Mouse (Mus musculus): ENCODE results near the gene Prlh. TPM values are rescaled to one million over a fixed set of nuclear protein-coding genes. Genes with fewer than 3 reads are reported as not detected.

Gene Prlh
- total RNA-seq, 2 experiments from 2014 or later: not detected

- DNase-seq: peak; percentile 40 to 70
These were observed 3.6 kb downstream of the Prlh start for GRCm38 (mm10) chr1:90956245-90957096.

- DNase-seq: no peak
These were observed 9.6 kb downstream of the Prlh start for GRCm38 (mm10) chr1:90962526-90962925.

- DNase-seq: no peak
These were observed 10.1 kb downstream of the Prlh start for GRCm38 (mm10) chr1:90962994-90963393.

GRCm38 (mm10) chr1:90967583-90967982, 14.7 kb downstream of the Prlh start:
- no peak for DNase-seq

GRCm38 (mm10) chr1:90968649-90969048, 15.7 kb downstream of the Prlh start:
- no peak for DNase-seq

- no peak for DNase-seq
These were observed 16.5 kb downstream of the Prlh start, which contains the start of gene Rab17 for GRCm38 (mm10) chr1:90969347-90969784. TSS of gene Rab17 (minus strand) at chr1:90969661.

- no peak for DNase-seq
These were observed 17.0 kb downstream of the Prlh start for GRCm38 (mm10) chr1:90969881-90970390.

- peak; percentile 92 for DNase-seq
These were observed 20.1 kb downstream of the Prlh start for GRCm38 (mm10) chr1:90972911-90973573.

GRCm38 (mm10) chr1:90973574-90973911, 20.6 kb downstream of the Prlh start:
- no peak for DNase-seq

- DNase-seq: peak; percentile 53 to 68
These were observed 22.2 kb downstream of the Prlh start for GRCm38 (mm10) chr1:90974906-90975649.

- no peak for DNase-seq
These were observed 23.1 kb downstream of the Prlh start for GRCm38 (mm10) chr1:90975960-90976359.

- no peak for DNase-seq
These were observed 27.9 kb downstream of the Prlh start for GRCm38 (mm10) chr1:90980638-90981330.

- no peak for DNase-seq
These were observed 28.4 kb downstream of the Prlh start for GRCm38 (mm10) chr1:90981346-90981745.

GRCm38 (mm10) chr1:90995916-90996315, 43.0 kb downstream of the Prlh start:
- no peak for DNase-seq

- no peak for DNase-seq
These were observed 44.2 kb downstream of the Prlh start for GRCm38 (mm10) chr1:90997136-90997535.

GRCm38 (mm10) chr1:90997641-90998040, 44.7 kb downstream of the Prlh start:
- DNase-seq: no peak

GRCm38 (mm10) chr1:90998268-90998890, 45.5 kb downstream of the Prlh start, which contains the start of gene Lrrfip1:
TSS of gene Lrrfip1 (plus strand) at chr1:90998737.
- peak; percentile 66 to 70 for DNase-seq

- no peak for DNase-seq
These were observed 46.1 kb downstream of the Prlh start for GRCm38 (mm10) chr1:90998891-90999611.

- no peak for DNase-seq
These were observed 47.1 kb downstream of the Prlh start for GRCm38 (mm10) chr1:90999911-91000601.

- DNase-seq: no peak
These were observed 48.2 kb downstream of the Prlh start for GRCm38 (mm10) chr1:91001101-91001500.
